14 mouse cellular contexts compared by ENCODE assay signal in genomic region chr9:98976520-98976919, GRCm38 (mm10). TPM values are rescaled to one million over a fixed set of nuclear protein-coding genes. Genes with fewer than 3 reads are reported as not detected.
A peak's percentile ranks its signal among the peaks of the same experiment; 100 is the strongest.
DNase-seq lines count a peak whose midpoint lies in the region; ATAC-seq and TF ChIP-seq lines count a peak whose summit lies in the region.
"Had no signal": no experiment of that assay in that cellular context is flagged by ENCODE, and none has a peak within 500 bp of the region (broad histone marks: within the 10 kb centered on the region; RNA-seq: fewer than 3 reads in every experiment).

No protein-coding gene starts in this region.

- peak; percentile 61 for TF ChIP-seq CTCF in liver, postnatal 0 days (IDR thresholded peaks at IDR 0.05; ENCODE audit: low read depth)
- TF ChIP-seq CTCF in brain, embryonic 14.5 days (IDR thresholded peaks at IDR 0.05; ENCODE audit: borderline replicate concordance, extremely low read depth, insufficient read depth, insufficient read length) = peak; percentile 46; the same call in 1 of the 2 replicates
- TF ChIP-seq CTCF in thymus, adult 2 months (IDR thresholded peaks at IDR 0.05; ENCODE audit: borderline replicate concordance, control insufficient read depth, extremely low read depth, insufficient read depth, low read length, poor library complexity) = no peak

- no peaks in the 10 kb centered on the region; the same call in 1 of the 2 replicates for H3K4me1 ChIP-seq in liver, postnatal 0 days (ENCODE audit: insufficient read depth)
- H3K4me1 ChIP-seq in liver, embryonic 12.5 days = peaks cover 13% of the 10 kb centered on the region
- peaks cover 4% of the 10 kb centered on the region; the same call in 1 of the 2 replicates for H3K4me1 ChIP-seq in thymus, adult 2 months (replicated peaks; ENCODE audit: control insufficient read depth, insufficient read depth, low read length)

- H3K9me3 ChIP-seq in liver, postnatal 0 days (ENCODE audit: low read length) = no peaks in the 10 kb centered on the region
- no peaks in the 10 kb centered on the region for H3K9me3 ChIP-seq in liver, embryonic 12.5 days (replicated peaks)
- H3K9me3 ChIP-seq: embryonic facial prominence, embryonic 15.5 days; midbrain, embryonic 13.5 days had no signal

- peak; percentile 49 for DNase-seq in embryo, embryonic 10.5 days (ENCODE audit: low spot score)
- DNase-seq in embryo, embryonic 10 days (ENCODE audit: low spot score) = no peak
- no peak for DNase-seq in liver, postnatal 0 days
- DNase-seq in brain, embryonic 14.5 days (ENCODE audit: low read depth) = no peak
- peak; percentile 61 for DNase-seq in retina, postnatal 1 day
- no peak for DNase-seq in thymus, adult 2 months
- no peak for DNase-seq in spleen, postnatal 36 days (ENCODE audit: low spot score in 2 of 2)
- DNase-seq: adrenal gland, adult 2 months; cerebellum, adult 18-20 months; gastrocnemius, postnatal 25 days; kidney, adult 9 months had no signal

- no peak overlapping the region for H3K4me2 ChIP-seq in liver, postnatal 0 days (ENCODE audit: low read depth, low read length)
- no peak overlapping the region for H3K4me2 ChIP-seq in liver, embryonic 12.5 days
- H3K4me2 ChIP-seq: embryonic facial prominence, embryonic 15.5 days; midbrain, embryonic 13.5 days had no signal

- no peak for TF ChIP-seq POLR2A in brain, embryonic 14.5 days (IDR thresholded peaks at IDR 0.05; ENCODE audit: borderline replicate concordance, extremely low read depth, insufficient read depth, insufficient read length, poor library complexity, severe bottlenecking)
- no peak for TF ChIP-seq POLR2A in thymus, adult 2 months (IDR thresholded peaks at IDR 0.05; ENCODE audit: control insufficient read depth, extremely low read depth, insufficient read depth, low read length, poor library complexity)

- WGBS in liver, postnatal 0 days (ENCODE audit: insufficient replicate concordance) = 24% methylated on average over 5 of the region's 5 CpGs
- WGBS in liver, embryonic 12.5 days (ENCODE audit: insufficient replicate concordance) = 37% methylated on average over 5 of the region's 5 CpGs
- 42% methylated on average over 5 of the region's 5 CpGs for WGBS in thymus, adult 2 months

- no peaks in the 10 kb centered on the region for H3K36me3 ChIP-seq in liver, postnatal 0 days (replicated peaks; ENCODE audit: insufficient read depth, low read length)
- no peaks in the 10 kb centered on the region for H3K36me3 ChIP-seq in liver, embryonic 12.5 days
- no peaks in the 10 kb centered on the region for H3K36me3 ChIP-seq in thymus, adult 2 months (ENCODE audit: control insufficient read depth, insufficient read depth, low read length)
- H3K36me3 ChIP-seq: embryonic facial prominence, embryonic 15.5 days; midbrain, embryonic 13.5 days had no signal

- no peak for TF ChIP-seq EP300 in liver, postnatal 0 days (IDR thresholded peaks at IDR 0.05; ENCODE audit: low read depth)

- H3K27me3 ChIP-seq in liver, postnatal 0 days (ENCODE audit: insufficient read depth, low read length) = peaks cover 74% of the 10 kb centered on the region
- H3K27me3 ChIP-seq in liver, embryonic 12.5 days (replicated peaks) = peaks cover 89% of the 10 kb centered on the region
- peaks cover 9% of the 10 kb centered on the region for H3K27me3 ChIP-seq in thymus, adult 2 months (ENCODE audit: control insufficient read depth, insufficient read depth, low read length)

- H3K9ac ChIP-seq in liver, postnatal 0 days (replicated peaks) = no peak overlapping the region
- H3K9ac ChIP-seq in liver, embryonic 12.5 days = no peak overlapping the region
- H3K9ac ChIP-seq: embryonic facial prominence, embryonic 15.5 days; midbrain, embryonic 13.5 days had no signal

- no peak for ATAC-seq in liver, postnatal 0 days
- ATAC-seq in liver, embryonic 12.5 days = no peak
- ATAC-seq: midbrain, embryonic 13.5 days had no signal

- no peak overlapping the region for H3K4me3 ChIP-seq in liver, postnatal 0 days (ENCODE audit: low read depth, low read length)
- H3K4me3 ChIP-seq in liver, embryonic 12.5 days = no peak overlapping the region
- H3K4me3 ChIP-seq in thymus, adult 2 months (ENCODE audit: control insufficient read depth, insufficient read depth, low read length) = no peak overlapping the region
- H3K4me3 ChIP-seq: embryonic facial prominence, embryonic 15.5 days; midbrain, embryonic 13.5 days had no signal

- no peak overlapping the region for H3K27ac ChIP-seq in liver, postnatal 0 days (ENCODE audit: low read depth)
- no peak overlapping the region for H3K27ac ChIP-seq in liver, embryonic 12.5 days
- H3K27ac ChIP-seq in thymus, adult 2 months (ENCODE audit: control insufficient read depth, insufficient read depth, low read length) = no peak overlapping the region
- H3K27ac ChIP-seq: embryonic facial prominence, embryonic 15.5 days; midbrain, embryonic 13.5 days had no signal

RNA-seq across cellular contexts. Expression of gene Faim, which starts 9.7 kb away (rescaled TPM):
- polyA plus RNA-seq in liver, postnatal 0 days (2015; fragmentation: Nextera tagmentation; extraction: Ambion mirVana) = 16.2 and 16.7 TPM in 2 replicates
- polyA plus RNA-seq in liver, embryonic 12.5 days (2016; fragmentation: Nextera tagmentation; extraction: Ambion mirVana) = 22.9 and 24.2 TPM in 2 replicates
- polyA plus RNA-seq in brain, embryonic 14.5 days (2012; rRNA removed) = 21.9 and 35.6 TPM in 2 replicates
- 3.9 and 5.7 TPM in 2 replicates for polyA plus RNA-seq in thymus, adult 2 months (2012; rRNA removed)

RNA-seq across cellular contexts. Expression of gene Foxl2, which starts 21.4 kb away (rescaled TPM):
- polyA plus RNA-seq in liver, postnatal 0 days (2015; fragmentation: Nextera tagmentation; extraction: Ambion mirVana) = not detected in 2 replicates
- polyA plus RNA-seq in liver, embryonic 12.5 days (2016; fragmentation: Nextera tagmentation; extraction: Ambion mirVana) = not detected in 2 replicates
- polyA plus RNA-seq in brain, embryonic 14.5 days (2012; rRNA removed) = 0.24 and 0.74 TPM in 2 replicates
- 0.05 and 0.14 TPM in 2 replicates for polyA plus RNA-seq in thymus, adult 2 months (2012; rRNA removed)

RNA-seq across cellular contexts. Expression of gene Gm1123, which starts 59.0 kb away (rescaled TPM):
- polyA plus RNA-seq in liver, postnatal 0 days (2015; fragmentation: Nextera tagmentation; extraction: Ambion mirVana) = 0.07 TPM in 1 of 2 replicates, not detected in the other
- not detected in 2 replicates for polyA plus RNA-seq in liver, embryonic 12.5 days (2016; fragmentation: Nextera tagmentation; extraction: Ambion mirVana)
- 0.04 and 0.08 TPM in 2 replicates for polyA plus RNA-seq in brain, embryonic 14.5 days (2012; rRNA removed)
- polyA plus RNA-seq in thymus, adult 2 months (2012; rRNA removed) = 0.18 TPM in 1 of 2 replicates, not detected in the other
- polyA plus RNA-seq: adrenal gland, adult 2 months; embryonic facial prominence, embryonic 15.5 days had no signal

Comparison
In these comparisons a context has a peak if more than half of its experiments do, and no peak if none do; other contexts are left out.
1. DNase-seq: peak in embryo, embryonic 10.5 days (single experiment) and retina, postnatal 1 day (single experiment); none in embryo, embryonic 10 days (single experiment), liver, postnatal 0 days (single experiment), brain, embryonic 14.5 days (single experiment), thymus, adult 2 months (single experiment) and spleen, postnatal 36 days (0 of 2).